Mouse (Mus musculus): Measurements from ENCODE around the gene Psrc1.

Psrc1 gene

DNA sequence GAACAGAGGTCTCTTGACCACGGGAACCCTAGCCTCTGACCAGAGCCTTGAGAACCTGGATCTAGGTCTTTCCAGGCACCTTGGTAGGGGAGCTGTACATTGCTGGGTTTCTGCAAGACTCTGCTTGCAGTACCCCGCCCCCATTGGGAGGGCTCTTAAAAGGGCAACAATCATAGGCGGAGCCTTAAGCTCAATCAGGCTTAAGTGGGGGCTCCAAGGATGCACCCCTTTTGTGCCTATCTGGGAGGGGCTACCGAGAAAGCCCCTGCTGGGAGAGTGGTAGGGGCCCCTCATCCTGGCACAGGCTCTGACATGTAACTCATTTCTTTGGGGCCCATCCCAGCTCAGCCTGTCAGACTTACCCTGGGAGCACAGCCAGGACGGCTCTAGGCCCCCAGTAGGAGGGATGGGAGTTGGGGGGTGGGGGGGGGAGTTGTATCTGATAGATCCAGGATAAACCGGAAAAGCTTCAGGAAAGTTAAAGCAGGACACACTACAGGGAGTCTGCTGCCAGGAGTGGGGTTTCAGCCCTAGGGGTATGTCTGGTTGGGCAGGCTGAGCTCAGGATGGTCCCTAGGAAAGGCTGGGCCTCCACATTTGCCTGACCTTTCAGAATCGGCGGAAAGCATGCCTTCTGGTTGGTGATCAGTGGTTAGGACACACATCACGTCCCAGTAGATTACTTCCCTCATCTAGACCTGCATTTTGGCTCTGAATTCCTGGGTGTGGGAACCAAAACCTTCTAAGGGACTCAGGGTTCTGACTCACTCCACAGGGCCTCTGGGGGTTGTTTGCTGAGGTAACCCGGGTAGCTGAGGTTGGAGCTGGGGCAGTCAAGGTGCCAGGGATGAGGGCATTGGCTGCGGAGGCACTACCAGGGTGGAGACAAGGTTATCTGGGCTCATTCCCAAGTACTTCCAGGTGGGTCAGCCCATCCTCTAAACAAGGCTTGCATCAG is 40.5 kb downstream of the Psrc1 start:
- peak; percentile 60 to 61 for DNase-seq (ENCODE audit: low spot score in 2 of 2)

GRCm38 (mm10) chr3:108424944-108425623 is 41.4 kb downstream of the Psrc1 start:
- DNase-seq (ENCODE audit: low spot score in 2 of 2), result no peak

- no peak for DNase-seq (ENCODE audit: low spot score in 2 of 2)
Observed at GRCm38 (mm10) chr3:108425624-108426018, 42.0 kb downstream of the Psrc1 start.

DNA sequence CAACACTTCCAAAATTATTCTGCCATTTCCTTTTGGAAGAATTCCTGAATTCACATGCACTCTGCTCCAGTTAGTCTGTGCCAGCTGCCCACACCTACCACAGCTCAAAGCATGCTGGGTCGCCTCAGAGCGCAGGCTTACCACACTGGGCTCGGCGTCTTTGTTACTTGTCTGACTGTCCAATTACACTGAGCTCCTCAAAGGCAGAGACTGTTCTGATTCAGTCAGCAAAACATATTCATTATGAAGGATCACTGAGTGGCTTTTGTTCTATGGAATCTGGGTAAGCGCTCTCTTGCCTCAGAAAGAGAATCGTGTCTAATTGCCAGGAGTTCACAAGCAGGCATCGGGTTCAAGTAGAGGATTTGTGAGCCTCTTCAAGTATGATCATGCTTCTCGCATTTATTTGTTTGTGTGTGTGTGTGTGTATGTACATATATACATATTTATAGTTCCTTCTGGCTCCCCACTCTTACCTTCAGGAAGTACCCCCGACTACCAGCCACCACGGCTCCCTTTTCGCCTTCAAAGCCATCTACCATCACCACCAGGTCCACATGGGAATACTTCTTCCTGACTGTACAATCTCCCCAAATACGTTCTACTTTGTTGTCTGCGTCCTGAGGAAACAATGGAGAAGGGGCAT is 49.0 kb downstream of the Psrc1 start:
- DNase-seq (ENCODE audit: low spot score in 2 of 2), result no peak

DNA sequence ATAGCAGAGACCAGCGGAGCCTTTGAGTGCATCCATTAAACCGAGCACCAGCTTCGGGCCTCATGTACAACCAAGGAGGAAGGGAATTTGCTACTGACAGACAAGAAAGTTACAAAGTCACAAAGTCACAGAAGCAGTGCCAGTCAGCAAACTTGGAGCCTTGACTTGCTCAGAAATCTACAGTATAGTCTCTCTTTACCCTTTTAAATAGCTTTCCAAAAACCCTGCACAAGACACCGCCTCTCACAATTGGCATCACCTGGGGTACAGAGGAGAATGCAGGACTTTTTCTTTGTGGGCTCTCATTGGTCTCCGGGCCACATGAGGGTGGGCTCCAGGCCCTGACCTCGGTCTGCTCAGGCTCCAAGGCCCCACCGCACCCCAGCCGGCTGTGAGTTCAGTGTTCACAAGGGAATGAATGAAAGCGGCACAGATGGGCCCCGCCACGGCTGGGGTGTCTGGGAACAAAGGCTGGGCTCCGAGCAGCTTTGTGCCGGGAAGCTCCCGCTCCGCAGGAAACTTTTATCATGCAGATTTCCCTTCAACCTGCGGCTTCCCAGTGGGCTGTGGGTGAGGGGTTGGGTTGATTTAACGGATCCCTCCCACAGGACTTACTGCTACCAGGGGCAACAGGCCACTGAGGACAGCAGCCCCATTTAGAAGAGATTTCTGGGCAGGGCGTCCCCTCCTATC is 49.7 kb downstream of the Psrc1 start:
- no peak for DNase-seq (ENCODE audit: low spot score in 2 of 2)

GRCm38 (mm10) chr3:108433881-108434495 is 50.3 kb downstream of the Psrc1 start:
- no peak for DNase-seq (ENCODE audit: low spot score in 2 of 2)

GRCm38 (mm10) chr3:108435701-108436379 is 52.2 kb downstream of the Psrc1 start:
- DNase-seq (ENCODE audit: low spot score in 2 of 2), result no peak

- no peak for DNase-seq (ENCODE audit: low spot score in 2 of 2)
Observed at GRCm38 (mm10) chr3:108436380-108436714, 52.7 kb downstream of the Psrc1 start.

Measured in frontal cortex, postnatal 36 days (tissue).